Comparison of ENCODE assay signal across 9 mouse cellular contexts in genomic region chr17:31965623-31966022, GRCm38 (mm10).
A peak's percentile ranks its signal among the peaks of the same experiment; 100 is the strongest.
DNase-seq lines count a peak whose midpoint lies in the region; ATAC-seq lines count a peak whose summit lies in the region.
"Had no signal": no experiment of that assay in that cellular context is flagged by ENCODE, and none has a peak within 500 bp of the region (broad histone marks: within the 10 kb centered on the region; RNA-seq: fewer than 3 reads in every experiment).

No protein-coding gene starts in this region.

- no peaks in the 10 kb centered on the region for H3K36me3 ChIP-seq in hindbrain, embryonic 11.5 days (ENCODE audit: control insufficient read depth, insufficient read depth, low read length)
- no peaks in the 10 kb centered on the region for H3K36me3 ChIP-seq in hindbrain, embryonic 16.5 days (ENCODE audit: control insufficient read depth, insufficient read depth, low read length)
- no peaks in the 10 kb centered on the region for H3K36me3 ChIP-seq in limb, embryonic 11.5 days (ENCODE audit: control insufficient read depth, insufficient read depth, low read length)
- H3K36me3 ChIP-seq in stomach, embryonic 15.5 days: no peaks in the 10 kb centered on the region

- peak; percentile 27 for DNase-seq in hindbrain, embryonic 11.5 days (ENCODE audit: low spot score)
- DNase-seq in heart, postnatal 10 days: peak; percentile 40 to 57
- DNase-seq in limb, embryonic 11.5 days (ENCODE audit: low spot score): peak; percentile 63
- DNase-seq in spleen, adult 12 weeks (ENCODE audit: low spot score): no peak
- DNase-seq in urinary bladder, adult 2 months (ENCODE audit: low spot score): no peak

- WGBS in hindbrain, embryonic 11.5 days: 34% methylated on average over 2 of the region's 2 CpGs
- 34% methylated on average over 2 of the region's 2 CpGs for WGBS in hindbrain, embryonic 16.5 days
- 34% methylated on average over 2 of the region's 2 CpGs for WGBS in limb, embryonic 11.5 days
- 24% methylated on average over 2 of the region's 2 CpGs for WGBS in stomach, embryonic 15.5 days

- no peak for ATAC-seq in hindbrain, embryonic 11.5 days (ENCODE audit: low FRiP score)
- no peak for ATAC-seq in hindbrain, embryonic 16.5 days
- no peak for ATAC-seq in limb, embryonic 11.5 days (ENCODE audit: insufficient number of reproducible peaks, low FRiP score, low TSS enrichment, low read depth)
- ATAC-seq in stomach, embryonic 15.5 days (ENCODE audit: insufficient read depth, low FRiP score, low read depth): peak; percentile 65
- ATAC-seq in activated CD4-positive, CD25-positive, alpha-beta regulatory T cell, adult 4 months: no peak

- H3K9me3 ChIP-seq in hindbrain, embryonic 11.5 days (ENCODE audit: control insufficient read depth, low read length): no peaks in the 10 kb centered on the region
- H3K9me3 ChIP-seq in hindbrain, embryonic 16.5 days (ENCODE audit: control insufficient read depth, low read length): no peaks in the 10 kb centered on the region
- no peaks in the 10 kb centered on the region for H3K9me3 ChIP-seq in limb, embryonic 11.5 days (ENCODE audit: control insufficient read depth, low read length)
- H3K9me3 ChIP-seq in stomach, embryonic 15.5 days: no peaks in the 10 kb centered on the region

- no peaks in the 10 kb centered on the region for H3K4me1 ChIP-seq in hindbrain, embryonic 11.5 days (replicated peaks; ENCODE audit: control insufficient read depth, insufficient read depth, low read length)
- no peaks in the 10 kb centered on the region for H3K4me1 ChIP-seq in hindbrain, embryonic 16.5 days (ENCODE audit: control insufficient read depth, insufficient read depth, low read depth, low read length)
- peaks cover 8% of the 10 kb centered on the region; the same call in 1 of the 2 replicates for H3K4me1 ChIP-seq in limb, embryonic 11.5 days (ENCODE audit: control insufficient read depth, insufficient read depth, low read length)
- H3K4me1 ChIP-seq in stomach, embryonic 15.5 days: 0 out of 2 replicates have a peak, but pooled peaks cover 3% of the 10 kb centered on the region

- H3K27ac ChIP-seq in hindbrain, embryonic 11.5 days (ENCODE audit: low read depth, low read length): no peak overlapping the region
- H3K27ac ChIP-seq in hindbrain, embryonic 16.5 days (ENCODE audit: low read depth, low read length): no peak overlapping the region
- no peak overlapping the region; the same call in 1 of the 2 replicates for H3K27ac ChIP-seq in limb, embryonic 11.5 days (replicated peaks; ENCODE audit: low read depth, low read length)
- H3K27ac ChIP-seq in stomach, embryonic 15.5 days: peak overlapping the region; percentile 60

- H3K4me2 ChIP-seq in hindbrain, embryonic 11.5 days (replicated peaks; ENCODE audit: low read depth, low read length): no peak overlapping the region
- no peak overlapping the region for H3K4me2 ChIP-seq in hindbrain, embryonic 16.5 days (ENCODE audit: low read length)
- no peak overlapping the region for H3K4me2 ChIP-seq in limb, embryonic 11.5 days (ENCODE audit: low read depth, severe bottlenecking)
- H3K4me2 ChIP-seq in stomach, embryonic 15.5 days: no peak overlapping the region

- H3K4me3 ChIP-seq in hindbrain, embryonic 11.5 days (ENCODE audit: low read depth, low read length): no peak overlapping the region
- no peak overlapping the region for H3K4me3 ChIP-seq in hindbrain, embryonic 16.5 days (ENCODE audit: low read length)
- H3K4me3 ChIP-seq in limb, embryonic 11.5 days (ENCODE audit: low read depth, low read length): no peak overlapping the region
- no peak overlapping the region for H3K4me3 ChIP-seq in stomach, embryonic 15.5 days (replicated peaks)
- H3K4me3 ChIP-seq: myocyte had no signal

- H3K27me3 ChIP-seq in hindbrain, embryonic 11.5 days (ENCODE audit: control insufficient read depth, insufficient read depth, low read length): no peaks in the 10 kb centered on the region
- no peaks in the 10 kb centered on the region for H3K27me3 ChIP-seq in hindbrain, embryonic 16.5 days (replicated peaks; ENCODE audit: control insufficient read depth, insufficient read depth, low read length)
- H3K27me3 ChIP-seq in limb, embryonic 11.5 days (ENCODE audit: control insufficient read depth, insufficient read depth, low read length): no peaks in the 10 kb centered on the region
- no peaks in the 10 kb centered on the region for H3K27me3 ChIP-seq in stomach, embryonic 15.5 days (replicated peaks)

- no peak overlapping the region for H3K9ac ChIP-seq in hindbrain, embryonic 11.5 days (ENCODE audit: low read depth, low read length)
- H3K9ac ChIP-seq in hindbrain, embryonic 16.5 days (ENCODE audit: low read depth, low read length): no peak overlapping the region
- H3K9ac ChIP-seq in limb, embryonic 11.5 days (ENCODE audit: low read length): no peak overlapping the region
- no peak overlapping the region for H3K9ac ChIP-seq in stomach, embryonic 15.5 days

- intact Hi-C loops in heart, postnatal 10 days (cut with DNase I): no loop called here

Comparison
In these comparisons a context has a peak if more than half of its experiments do, and no peak if none do; other contexts are left out.
1. DNase-seq: peak in hindbrain, embryonic 11.5 days (single experiment), heart, postnatal 10 days (2 of 2) and limb, embryonic 11.5 days (single experiment); none in spleen, adult 12 weeks (single experiment) and urinary bladder, adult 2 months (single experiment).